Mouse (Mus musculus): ENCODE data around the gene Hmga1. TPM values are rescaled to one million over a fixed set of nuclear protein-coding genes. Genes with fewer than 3 reads are reported as not detected.

The Hmga1 gene
- polyA plus RNA-seq, 1 experiment from 2014 or later = 427 TPM

DNA sequence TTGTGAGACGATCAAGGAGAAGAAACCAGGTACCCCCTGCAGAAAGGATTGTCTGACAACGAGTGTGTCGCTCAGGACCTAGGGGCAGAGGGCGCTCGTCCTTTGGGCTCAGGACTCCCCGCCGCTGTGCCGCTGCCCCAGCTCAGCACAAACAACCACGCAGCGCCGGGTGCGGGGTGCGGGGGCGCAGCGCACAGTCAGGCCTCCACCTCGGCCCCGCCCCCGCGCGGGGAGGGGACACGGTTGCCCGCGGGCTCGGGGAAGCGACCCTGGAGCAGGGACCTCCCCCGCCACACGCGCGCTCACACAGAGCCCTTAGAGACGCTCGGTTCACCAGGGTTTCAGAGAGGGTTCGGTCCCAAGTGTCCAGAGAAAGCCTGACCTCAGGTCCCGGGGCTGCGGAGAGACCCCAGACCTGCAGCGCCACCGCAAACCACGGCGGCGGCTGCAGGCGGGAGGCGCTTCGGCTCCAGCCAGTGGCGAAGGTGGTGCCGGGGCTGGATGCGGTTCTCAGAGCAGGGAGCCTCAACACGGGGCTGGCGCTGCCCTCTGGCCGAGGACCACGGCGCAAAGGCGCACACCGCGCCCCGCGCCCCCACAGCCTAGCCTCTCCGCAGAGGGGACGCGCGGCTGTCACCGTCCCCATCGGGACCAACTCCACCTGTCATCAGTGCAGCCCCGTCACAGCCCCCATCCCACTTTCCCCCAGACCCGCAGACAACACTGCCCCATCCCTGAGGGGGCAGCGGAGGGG is 44.3 kb upstream of the Hmga1 start:
- WGBS = under 1% methylated on average over 54 of the region's 64 CpGs
- Histone ChIP-seq H3K27me3 (ENCODE audit: control insufficient read depth, insufficient read depth, low read length) (peaks cover 54% of the 10 kb centered on the region), H3K36me3 (ENCODE audit: control insufficient read depth, insufficient read depth, low read length) (no peaks in the 10 kb centered on the region), H3K4me3 (ENCODE audit: low read depth, low read length) (peak overlapping the region; percentile 58), H3K4me1 (replicated peaks; ENCODE audit: control insufficient read depth, insufficient read depth, low read length) (peaks cover 20% of the 10 kb centered on the region), H3K9me3 (ENCODE audit: control insufficient read depth, low read length) (no peaks in the 10 kb centered on the region), H3K9ac (ENCODE audit: low read length) (peak overlapping the region; percentile 64), H3K4me2 (ENCODE audit: low read depth, low read length, severe bottlenecking) (peak overlapping the region; percentile 97), H3K27ac (ENCODE audit: low read depth, low read length) (no peak overlapping the region)
- DNase-seq (ENCODE audit: low spot score) (peak; percentile 67), ATAC-seq (replicated peaks; ENCODE audit: low FRiP score) (peak; percentile 30)

GRCm38 (mm10) chr17:27512619-27513161 is 43.6 kb upstream of the Hmga1 start:
- Histone ChIP-seq H3K36me3 (ENCODE audit: control insufficient read depth, insufficient read depth, low read length) (no peaks in the 10 kb centered on the region), H3K9me3 (ENCODE audit: control insufficient read depth, low read length) (no peaks in the 10 kb centered on the region), H3K4me1 (replicated peaks; ENCODE audit: control insufficient read depth, insufficient read depth, low read length) (peaks cover 20% of the 10 kb centered on the region), H3K27me3 (ENCODE audit: control insufficient read depth, insufficient read depth, low read length) (peaks cover 54% of the 10 kb centered on the region), H3K27ac (ENCODE audit: low read depth, low read length) (no peak overlapping the region), H3K9ac (ENCODE audit: low read length) (peak overlapping the region; percentile 64), H3K4me2 (ENCODE audit: low read depth, low read length, severe bottlenecking) (peak overlapping the region; percentile 97), H3K4me3 (ENCODE audit: low read depth, low read length) (peak overlapping the region; percentile 58)
- DNase-seq (ENCODE audit: low spot score) (peak; percentile 73), ATAC-seq (replicated peaks; ENCODE audit: low FRiP score) (peak; percentile 12; the same call in 1 of the 2 replicates)
- WGBS = under 1% methylated on average over 71 of the region's 78 CpGs

DNA sequence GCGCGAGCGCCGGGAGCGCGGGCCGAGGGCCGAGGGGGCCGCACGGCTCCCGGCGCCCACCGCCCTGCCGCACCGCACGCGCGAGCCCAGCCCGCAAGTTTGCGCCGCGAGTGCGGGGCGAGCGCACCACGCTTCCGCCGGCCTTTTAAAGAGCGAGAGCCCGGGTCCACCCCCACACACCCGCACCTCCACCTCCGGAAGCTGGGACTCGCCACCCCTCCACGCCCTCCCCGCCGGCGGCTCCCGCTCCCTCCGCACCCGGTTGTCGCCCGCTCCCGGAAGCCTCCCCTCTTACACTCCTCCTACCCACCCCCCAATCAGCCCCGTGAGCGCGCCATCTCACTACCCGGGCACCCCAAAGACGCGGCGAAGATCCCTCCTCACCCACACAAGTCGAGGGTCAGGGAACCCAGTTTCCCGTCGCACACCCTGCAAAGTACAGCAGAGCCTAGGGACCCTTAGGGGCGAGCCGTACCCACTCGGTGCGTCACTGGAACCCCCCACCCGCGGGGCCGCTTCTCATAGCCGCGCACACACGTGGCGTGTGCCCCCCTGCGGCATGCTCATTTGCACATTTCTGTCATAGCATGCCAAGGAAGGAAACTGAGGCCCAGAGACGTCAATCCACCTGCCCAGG is 42.9 kb upstream of the Hmga1 start:
- no peaks in the 10 kb centered on the region for H3K36me3 ChIP-seq (ENCODE audit: control insufficient read depth, insufficient read depth, low read length)
- ATAC-seq (replicated peaks; ENCODE audit: low FRiP score) (no peak), DNase-seq (ENCODE audit: low spot score) (no peak)
- under 1% methylated on average over 40 of the region's 66 CpGs for WGBS
- peak overlapping the region; percentile 97 for H3K4me2 ChIP-seq (ENCODE audit: low read depth, low read length, severe bottlenecking)
- no peaks in the 10 kb centered on the region for H3K9me3 ChIP-seq (ENCODE audit: control insufficient read depth, low read length)
- peaks cover 21% of the 10 kb centered on the region for H3K4me1 ChIP-seq (replicated peaks; ENCODE audit: control insufficient read depth, insufficient read depth, low read length)
- H3K27me3 ChIP-seq (ENCODE audit: control insufficient read depth, insufficient read depth, low read length) = peaks cover 54% of the 10 kb centered on the region
- peak overlapping the region; percentile 58 for H3K4me3 ChIP-seq (ENCODE audit: low read depth, low read length)
- H3K9ac ChIP-seq (ENCODE audit: low read length) = peak overlapping the region; percentile 64
- H3K27ac ChIP-seq (ENCODE audit: low read depth, low read length) = no peak overlapping the region

GRCm38 (mm10) chr17:27513916-27514762 is 42.2 kb upstream of the Hmga1 start:
- Histone ChIP-seq H3K4me1 (replicated peaks; ENCODE audit: control insufficient read depth, insufficient read depth, low read length) (peaks cover 23% of the 10 kb centered on the region), H3K4me2 (ENCODE audit: low read depth, low read length, severe bottlenecking) (peak overlapping the region; percentile 97), H3K4me3 (ENCODE audit: low read depth, low read length) (peak overlapping the region; percentile 58), H3K9me3 (ENCODE audit: control insufficient read depth, low read length) (no peaks in the 10 kb centered on the region), H3K27ac (ENCODE audit: low read depth, low read length) (no peak overlapping the region), H3K9ac (ENCODE audit: low read length) (no peak overlapping the region), H3K36me3 (ENCODE audit: control insufficient read depth, insufficient read depth, low read length) (no peaks in the 10 kb centered on the region), H3K27me3 (ENCODE audit: control insufficient read depth, insufficient read depth, low read length) (peaks cover 52% of the 10 kb centered on the region)
- WGBS = 30% methylated on average over 27 of the region's 27 CpGs
- DNase-seq (ENCODE audit: low spot score) (no peak), ATAC-seq (replicated peaks; ENCODE audit: low FRiP score) (no peak)

DNA sequence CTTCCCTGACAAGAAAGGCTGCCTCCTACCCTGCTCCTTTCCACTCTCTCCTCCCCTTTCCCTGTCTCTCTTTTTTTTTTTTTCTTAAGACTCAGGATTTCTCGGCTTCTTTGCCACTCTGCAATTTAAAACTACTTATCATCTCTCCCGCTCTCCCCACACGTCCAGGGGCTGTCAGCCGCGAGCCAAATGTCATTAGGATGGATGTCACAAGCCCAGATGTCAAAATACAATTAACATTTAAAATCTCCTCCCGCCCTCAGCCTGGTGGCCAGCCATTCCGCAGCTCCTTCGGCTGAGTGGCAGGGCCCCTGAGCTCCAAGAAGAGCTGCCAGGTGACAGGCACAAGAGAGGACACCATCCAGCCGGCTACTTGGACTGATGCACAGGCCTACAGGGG is 38.0 kb upstream of the Hmga1 start:
- peaks cover 9% of the 10 kb centered on the region for H3K4me1 ChIP-seq (replicated peaks; ENCODE audit: control insufficient read depth, insufficient read depth, low read length)
- H3K9me3 ChIP-seq (ENCODE audit: control insufficient read depth, low read length) = no peaks in the 10 kb centered on the region
- 21% methylated on average over 9 of the region's 9 CpGs for WGBS
- H3K9ac ChIP-seq (ENCODE audit: low read length) = no peak overlapping the region
- H3K27me3 ChIP-seq (ENCODE audit: control insufficient read depth, insufficient read depth, low read length) = peaks cover 34% of the 10 kb centered on the region
- H3K36me3 ChIP-seq (ENCODE audit: control insufficient read depth, insufficient read depth, low read length) = no peaks in the 10 kb centered on the region
- no peak overlapping the region for H3K4me3 ChIP-seq (ENCODE audit: low read depth, low read length)
- DNase-seq (ENCODE audit: low spot score) = no peak
- ATAC-seq (replicated peaks; ENCODE audit: low FRiP score) = no peak
- no peak overlapping the region for H3K27ac ChIP-seq (ENCODE audit: low read depth, low read length)
- no peak overlapping the region for H3K4me2 ChIP-seq (ENCODE audit: low read depth, low read length, severe bottlenecking)

DNA sequence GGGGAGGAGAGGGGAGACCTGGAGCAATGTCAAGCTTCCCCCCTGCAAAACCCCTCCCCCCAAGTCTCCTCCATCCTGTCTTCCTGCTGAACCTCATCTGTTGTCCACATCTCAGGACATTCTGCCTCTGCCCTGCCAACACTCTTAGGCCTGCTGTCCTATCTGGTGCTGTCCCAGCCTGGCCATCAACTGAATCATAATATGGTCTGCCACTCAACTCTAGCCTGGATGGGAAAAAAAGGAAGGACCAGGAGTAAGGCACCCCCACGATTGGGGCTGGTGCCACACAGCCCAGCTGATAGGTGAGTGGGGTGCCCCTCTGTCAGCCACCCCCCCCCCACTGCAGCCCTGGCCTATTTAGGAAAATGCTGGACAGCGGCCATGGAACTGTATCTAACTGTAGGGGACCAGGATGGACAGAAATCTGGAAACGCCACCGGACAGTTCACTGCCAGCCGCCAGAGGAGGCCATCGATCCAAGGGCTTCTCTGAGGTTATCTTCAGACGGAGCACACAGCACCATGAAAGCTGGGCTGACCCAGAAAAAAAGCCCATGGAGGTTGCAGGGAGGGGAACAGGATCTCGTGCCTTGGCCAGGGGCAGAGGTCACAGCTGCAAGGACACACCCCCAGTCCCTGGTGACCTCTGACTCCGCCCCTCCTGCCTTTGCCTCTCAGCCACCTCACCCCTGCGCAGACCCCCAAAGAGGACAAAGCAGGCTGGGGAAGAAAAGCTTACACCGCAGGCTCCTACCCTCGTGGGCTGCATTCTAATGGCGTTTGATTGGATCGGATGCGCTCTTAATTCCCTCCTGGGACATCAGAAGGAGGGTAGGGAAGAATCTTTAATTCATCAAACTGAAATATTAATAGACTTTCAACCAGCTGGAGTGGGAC is 37.3 kb upstream of the Hmga1 start:
- no peaks in the 10 kb centered on the region for H3K9me3 ChIP-seq (ENCODE audit: control insufficient read depth, low read length)
- 27% methylated on average over 15 of the region's 15 CpGs for WGBS
- no peak overlapping the region for H3K27ac ChIP-seq (ENCODE audit: low read depth, low read length)
- peaks cover 3% of the 10 kb centered on the region for H3K4me1 ChIP-seq (replicated peaks; ENCODE audit: control insufficient read depth, insufficient read depth, low read length)
- no peaks in the 10 kb centered on the region for H3K36me3 ChIP-seq (ENCODE audit: control insufficient read depth, insufficient read depth, low read length)
- peaks cover 27% of the 10 kb centered on the region for H3K27me3 ChIP-seq (ENCODE audit: control insufficient read depth, insufficient read depth, low read length)
- DNase-seq (ENCODE audit: low spot score) = no peak
- H3K4me3 ChIP-seq (ENCODE audit: low read depth, low read length) = no peak overlapping the region
- H3K9ac ChIP-seq (ENCODE audit: low read length) = no peak overlapping the region; the same call in 1 of the 2 replicates
- ATAC-seq (replicated peaks; ENCODE audit: low FRiP score) = no peak
- H3K4me2 ChIP-seq (ENCODE audit: low read depth, low read length, severe bottlenecking) = no peak overlapping the region

GRCm38 (mm10) chr17:27520557-27520956 is 35.7 kb upstream of the Hmga1 start:
- Histone ChIP-seq H3K4me1 (replicated peaks; ENCODE audit: control insufficient read depth, insufficient read depth, low read length) (peaks cover 3% of the 10 kb centered on the region), H3K9ac (ENCODE audit: low read length) (no peak overlapping the region), H3K36me3 (ENCODE audit: control insufficient read depth, insufficient read depth, low read length) (no peaks in the 10 kb centered on the region), H3K27ac (ENCODE audit: low read depth, low read length) (no peak overlapping the region), H3K4me2 (ENCODE audit: low read depth, low read length, severe bottlenecking) (peak overlapping the region; percentile 25), H3K9me3 (ENCODE audit: control insufficient read depth, low read length) (no peaks in the 10 kb centered on the region), H3K4me3 (ENCODE audit: low read depth, low read length) (no peak overlapping the region), H3K27me3 (ENCODE audit: control insufficient read depth, insufficient read depth, low read length) (peaks cover 15% of the 10 kb centered on the region)
- WGBS = under 1% methylated on average over 27 of the region's 27 CpGs
- ATAC-seq (replicated peaks; ENCODE audit: low FRiP score) (no peak), DNase-seq (ENCODE audit: low spot score) (peak; percentile 85)
